Mouse (Mus musculus) embryo, embryonic 11 days (tissue): ENCODE data around the gene Pum2.
"Not testable (repeated sequence)": the region's sequence is repeated elsewhere in the genome, so short reads cannot be mapped to it uniquely, and the experiment has no call there.

Experiments used
- DNase-seq: peaks from one replicate; pipeline ENCODE4 v3.0.0-alpha.2; 2015

Gene Pum2

DNA sequence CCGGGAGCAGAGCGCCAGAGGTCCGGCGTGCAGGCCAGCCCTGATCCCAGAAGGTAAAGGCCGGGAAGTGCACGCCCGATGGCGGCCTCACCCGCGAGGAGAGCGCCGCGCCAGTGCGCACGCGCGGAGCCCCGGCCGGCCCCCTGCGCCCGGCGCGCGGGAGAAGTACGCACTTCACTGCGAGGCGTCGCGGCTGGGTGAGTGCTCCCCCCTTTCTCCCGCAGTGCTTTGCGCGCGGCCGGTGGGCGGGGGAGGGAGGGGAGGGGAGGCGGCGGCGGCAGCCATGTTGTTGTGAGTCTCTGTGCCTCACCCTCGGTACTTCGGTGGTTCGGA, at the start of gene Pum2:
TSS of gene Pum2 (plus strand) at position 161 of the 333 bp plus-strand sequence.
- peak; percentile 98 for DNase-seq

DNA sequence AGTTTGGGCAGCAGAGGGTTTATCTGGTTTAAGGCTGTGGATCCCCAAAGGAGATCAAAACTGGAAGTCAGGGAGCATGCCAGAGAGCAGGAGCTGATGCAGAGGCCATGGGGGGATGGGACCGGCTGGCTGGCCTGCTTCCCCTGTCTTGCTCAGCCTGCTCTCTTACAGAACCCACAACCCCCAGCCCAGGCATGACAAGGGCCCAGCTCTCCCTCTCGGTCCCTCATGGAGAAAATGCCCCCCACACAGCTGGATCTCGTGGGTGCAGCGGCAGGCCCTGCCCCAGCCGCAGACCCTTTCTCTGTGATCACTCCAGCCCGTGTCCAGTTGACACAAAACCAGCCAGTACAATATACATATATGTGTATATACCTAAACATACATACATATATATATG, 44.4 kb upstream of the Pum2 start:
- no peak for DNase-seq

- DNase-seq, result no peak
These were observed 42.2 kb upstream of the Pum2 start for GRCm38 (mm10) chr12:8631691-8632090.

GRCm38 (mm10) chr12:8632737-8633365, 41.1 kb upstream of the Pum2 start:
- no peak for DNase-seq

DNA sequence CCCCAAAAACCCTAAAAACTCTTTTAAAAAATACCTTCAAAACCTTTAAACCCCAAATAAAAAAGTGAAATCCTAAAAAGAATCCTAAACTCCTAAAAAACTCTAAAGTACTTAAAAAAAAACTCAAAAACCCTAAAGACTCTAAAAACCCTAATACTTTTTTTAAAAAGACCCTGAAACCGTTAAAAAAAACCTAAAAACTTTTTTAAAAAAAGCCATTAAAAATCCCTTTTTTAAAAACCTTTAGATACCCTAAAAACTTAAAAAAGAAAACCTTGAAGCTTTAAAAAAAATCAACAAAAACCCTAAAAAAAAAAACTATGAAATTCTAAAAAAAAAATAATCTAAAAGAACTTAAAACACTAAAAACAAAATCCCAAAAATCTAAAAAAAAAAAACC, 39.6 kb upstream of the Pum2 start:
- no peak for DNase-seq

DNA sequence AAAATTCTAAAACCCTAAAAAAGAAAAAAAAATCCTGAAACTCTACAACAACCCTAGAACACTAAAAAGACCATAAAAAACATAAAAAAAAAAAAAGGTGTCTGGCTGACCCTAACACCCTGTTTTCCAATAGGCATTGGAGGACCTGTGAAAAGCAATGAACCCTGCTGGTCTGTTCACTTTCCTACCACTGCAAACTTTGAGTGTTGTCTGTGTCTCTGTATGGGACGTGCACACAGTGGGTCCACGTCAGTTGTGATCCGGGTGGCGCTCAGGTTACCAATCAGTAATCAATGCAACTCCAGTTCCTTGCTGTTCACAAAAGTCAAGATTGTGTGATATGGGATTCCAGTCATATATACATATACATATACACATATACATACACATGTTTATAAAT, 38.4 kb upstream of the Pum2 start:
- DNase-seq, result no peak

- DNase-seq, result no peak
These were observed 37.0 kb upstream of the Pum2 start for GRCm38 (mm10) chr12:8636945-8637344.

DNA sequence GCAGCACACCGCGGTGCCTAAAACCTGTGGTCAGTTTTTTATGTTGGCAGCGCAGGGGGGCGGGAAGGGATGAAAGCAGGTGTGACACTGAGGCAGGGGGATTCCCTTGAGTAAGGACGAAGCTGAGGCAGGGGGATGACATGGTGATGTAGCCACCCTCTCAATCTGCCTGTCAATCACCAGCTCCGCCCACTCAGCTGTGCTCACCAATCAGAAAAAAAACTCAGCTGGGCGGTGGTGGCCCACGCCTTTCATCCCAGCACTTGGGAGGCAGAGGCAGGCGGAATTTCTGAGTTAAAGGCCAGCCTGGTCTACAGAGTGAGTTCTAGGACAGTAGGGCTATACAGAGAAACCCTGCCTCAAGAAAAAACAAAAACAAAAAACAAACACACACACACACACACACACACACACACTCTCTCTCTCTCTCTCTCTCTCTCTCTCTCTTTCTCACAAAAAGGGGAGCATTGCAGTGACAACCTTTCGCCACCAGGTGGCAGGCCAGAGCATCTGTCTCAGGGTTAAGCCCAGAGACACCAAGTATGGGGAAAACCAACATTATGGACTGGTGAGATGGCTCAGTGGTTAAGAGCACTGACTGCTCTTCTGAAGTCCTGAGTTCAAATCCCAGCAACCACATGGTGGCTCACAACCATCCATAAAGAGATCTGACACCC, 35.4 kb upstream of the Pum2 start:
- peak; percentile 75 for DNase-seq

GRCm38 (mm10) chr12:8640186-8640585, 33.7 kb upstream of the Pum2 start:
- DNase-seq, result not testable (repeated sequence)

GRCm38 (mm10) chr12:8640711-8641424, 33.1 kb upstream of the Pum2 start:
- DNase-seq, result peak; percentile 94

DNA sequence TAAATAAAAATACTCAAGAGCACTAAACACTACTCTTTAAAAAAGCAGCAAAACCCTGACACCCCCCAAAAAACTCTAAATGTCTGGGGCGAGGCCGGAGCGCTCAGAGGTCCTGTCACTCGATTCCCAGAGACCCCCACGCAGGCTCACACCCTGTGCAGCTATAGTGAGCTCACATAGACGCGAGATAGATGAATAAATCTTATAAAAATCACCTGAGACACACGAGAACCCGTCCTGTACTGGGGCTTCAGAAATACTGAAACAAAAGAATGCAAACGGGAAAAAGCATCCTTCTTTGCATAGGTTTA, 32.6 kb upstream of the Pum2 start:
- DNase-seq, result peak; percentile 40

- not testable (repeated sequence) for DNase-seq
These were observed 25.7 kb upstream of the Pum2 start for GRCm38 (mm10) chr12:8648211-8648610.

- not testable (repeated sequence) for DNase-seq
These were observed 23.9 kb upstream of the Pum2 start for GRCm38 (mm10) chr12:8650027-8650426.

GRCm38 (mm10) chr12:8656596-8656995, 17.3 kb upstream of the Pum2 start:
- DNase-seq, result no peak

GRCm38 (mm10) chr12:8657116-8657515, 16.8 kb upstream of the Pum2 start:
- DNase-seq, result no peak

- no peak for DNase-seq
These were observed 16.1 kb upstream of the Pum2 start for GRCm38 (mm10) chr12:8657629-8658366.

DNA sequence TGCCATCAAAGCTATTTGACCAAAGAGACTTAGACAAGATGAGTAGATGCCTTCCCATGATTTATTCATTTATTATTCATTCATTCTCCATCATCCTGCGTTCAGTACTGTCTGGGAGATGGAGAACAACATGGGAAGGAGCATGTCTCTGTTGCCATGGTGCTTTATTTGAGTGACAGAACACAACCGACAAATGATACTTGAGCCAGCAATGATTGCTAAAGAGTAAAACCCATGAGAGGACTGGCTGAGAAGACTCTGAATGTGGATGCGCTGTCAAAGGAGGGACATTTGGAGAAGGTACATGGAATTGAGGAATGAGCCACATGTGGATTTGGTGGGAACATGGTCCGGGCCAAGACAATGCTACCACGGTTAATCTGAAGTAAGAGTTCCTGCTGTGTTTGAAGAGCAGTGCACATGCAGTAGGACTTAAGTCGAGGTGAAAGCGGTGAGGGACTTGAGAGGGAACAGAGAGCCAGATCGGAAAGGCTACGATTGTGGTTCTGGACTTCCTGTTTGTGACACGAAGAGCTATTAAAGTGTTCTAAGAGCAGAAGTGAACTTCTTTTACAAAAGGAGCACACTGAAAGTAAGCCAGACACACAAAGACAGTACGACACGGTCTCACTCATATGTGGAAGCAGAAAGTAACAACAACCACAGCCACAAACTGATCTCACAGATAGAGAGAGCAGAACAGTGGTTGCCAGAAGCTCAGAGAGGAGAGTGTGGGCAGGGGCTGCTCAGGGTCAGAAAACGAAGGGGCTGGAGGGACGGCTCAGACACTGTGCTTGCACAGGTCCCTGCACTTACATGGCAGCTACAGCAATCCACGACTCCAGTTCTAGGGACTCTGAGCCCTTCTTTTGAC, 14.3 kb upstream of the Pum2 start:
- no peak for DNase-seq

DNA sequence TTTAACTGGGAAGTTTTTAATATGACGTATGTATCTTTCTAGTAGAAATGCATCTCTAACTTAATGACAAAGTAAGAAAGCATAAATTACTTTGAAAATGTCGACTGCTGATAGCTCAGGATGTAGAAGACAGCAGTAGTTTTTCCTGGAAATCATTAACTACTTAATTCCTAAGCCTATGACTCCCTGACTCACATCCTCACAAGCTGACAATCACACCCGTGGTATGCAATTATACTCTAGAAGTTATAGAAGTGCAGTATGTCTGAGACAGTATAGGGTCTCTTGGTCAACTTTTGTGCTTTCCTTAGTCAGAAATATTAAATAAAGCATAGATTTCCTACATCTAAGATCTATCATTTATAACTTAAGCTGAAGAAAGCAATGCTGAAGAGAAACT, 12.2 kb upstream of the Pum2 start:
- DNase-seq, result no peak

GRCm38 (mm10) chr12:8662175-8662574, 11.8 kb upstream of the Pum2 start:
- DNase-seq, result no peak

DNA sequence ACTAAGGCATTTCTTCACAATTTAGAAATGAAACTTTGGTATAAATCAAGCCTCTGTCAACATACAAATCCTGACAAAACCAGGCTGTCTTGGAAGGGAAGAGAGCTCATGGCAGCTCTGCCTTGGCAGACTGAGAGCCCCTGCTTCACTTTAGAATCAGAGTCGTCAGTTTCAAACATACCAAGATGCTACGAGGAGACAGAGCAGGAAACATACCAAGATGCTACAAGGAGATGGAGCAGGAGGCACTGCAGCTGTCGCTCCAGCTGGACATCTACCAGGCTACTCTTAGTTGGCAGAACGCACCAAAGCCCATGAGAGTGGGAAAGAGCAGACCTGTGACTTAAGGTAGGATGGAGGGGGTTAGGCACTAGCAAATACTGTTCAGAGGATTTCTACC, 11.2 kb upstream of the Pum2 start:
- DNase-seq, result no peak

DNA sequence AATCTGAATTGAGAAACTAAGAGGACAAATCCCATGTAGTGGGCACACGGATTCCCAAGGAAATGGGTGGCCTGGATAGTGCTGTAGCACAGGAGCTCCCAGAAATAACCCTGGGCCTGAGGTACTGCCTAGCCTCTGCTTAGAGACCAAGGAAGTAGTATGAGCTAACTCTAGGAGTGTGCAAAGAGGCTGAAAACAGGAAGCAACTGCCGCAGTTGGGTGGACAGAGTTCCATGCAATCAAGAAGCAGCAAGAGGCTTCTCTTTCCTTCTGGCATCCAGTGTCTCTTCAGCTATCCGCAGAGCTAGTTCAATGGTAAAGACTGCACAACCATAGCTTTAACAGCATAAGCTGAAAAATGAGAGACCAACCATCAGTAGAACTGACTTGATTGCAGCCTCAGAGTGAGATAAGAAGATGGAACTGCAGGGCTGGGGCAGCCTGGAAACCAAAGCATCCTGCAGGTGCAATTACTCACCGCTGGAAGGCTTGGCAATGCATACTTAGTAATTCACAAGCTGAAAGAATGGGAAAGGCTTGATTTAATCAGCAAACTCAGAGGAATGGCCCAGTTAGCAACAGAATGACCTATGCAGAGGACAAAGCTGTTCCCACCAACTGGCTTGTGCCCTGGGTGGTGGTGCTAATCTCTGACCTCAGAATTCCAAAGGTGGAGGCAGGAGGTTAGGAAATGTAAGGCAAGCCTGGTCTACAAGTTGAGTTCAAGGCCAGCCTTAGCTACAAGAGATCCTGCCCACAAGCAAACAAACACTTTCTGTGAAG, 6.3 kb upstream of the Pum2 start:
- no peak for DNase-seq

DNA sequence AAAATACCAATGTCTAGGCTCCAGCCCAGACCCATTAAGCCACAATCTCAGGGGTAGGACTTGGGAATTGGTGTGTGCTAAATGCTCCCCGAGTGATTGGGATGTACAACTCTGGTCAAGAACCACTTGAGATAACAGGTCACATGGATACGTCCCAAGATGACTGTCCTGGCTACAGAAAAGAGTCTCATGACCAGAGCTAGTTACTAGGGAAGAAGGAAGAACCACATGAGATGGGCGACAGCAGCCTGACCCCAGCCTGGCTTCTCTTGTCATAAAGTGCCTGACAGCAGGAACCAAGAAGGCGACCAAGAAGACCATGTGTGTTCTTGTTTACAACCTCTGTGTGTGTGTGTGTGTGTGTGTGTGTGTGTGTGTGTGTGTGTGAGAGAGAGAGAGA, 4.5 kb upstream of the Pum2 start:
- no peak for DNase-seq
